Mouse (Mus musculus) embryonic facial prominence, embryonic 15.5 days (tissue): Measurements from ENCODE around the gene Npc1l1. TPM values are rescaled to one million over a fixed set of nuclear protein-coding genes. Genes with fewer than 3 reads are reported as not detected.

Experiments
- ATAC-seq: fragments of 200-750 bp; cut with Nextera tagmentation; 2 replicates; pipeline ENCODE4 v1.8.0; 2017; ENCODE audit warnings: low read depth, moderate TSS enrichment; ENCODE audit not compliant: insufficient number of reproducible peaks, low FRiP score, low TSS enrichment
- H3K27ac ChIP-seq: fragments of 300-500 bp; sonication (generic); replicated peaks from 2 replicates; pipeline ENCODE4 v1.5.1; 2015; ENCODE audit warnings: mild to moderate bottlenecking, inconsistent platforms
- H3K27me3 ChIP-seq: fragments of 300-500 bp; sonication (generic); 2 replicates; pipeline ENCODE4 v1.6.1; 2015; ENCODE audit warnings: inconsistent platforms
- H3K36me3 ChIP-seq: fragments of 300-500 bp; sonication (generic); 2 replicates; pipeline ENCODE4 v1.6.1; 2015; ENCODE audit warnings: mild to moderate bottlenecking, inconsistent platforms
- H3K4me1 ChIP-seq: fragments of 300-500 bp; sonication (generic); 2 replicates; pipeline ENCODE4 v1.6.1; 2015; ENCODE audit warnings: inconsistent platforms
- H3K4me2 ChIP-seq: fragments of 300-500 bp; sonication (generic); replicated peaks from 2 replicates; pipeline ENCODE4 v1.6.1; 2015; ENCODE audit warnings: mild to moderate bottlenecking, inconsistent platforms
- H3K4me3 ChIP-seq: fragments of 300-500 bp; sonication (generic); replicated peaks from 2 replicates; pipeline ENCODE4 v1.5.1; 2015; ENCODE audit warnings: mild to moderate bottlenecking, inconsistent platforms
- H3K9ac ChIP-seq: fragments of 300-500 bp; sonication (generic); 2 replicates; pipeline ENCODE4 v1.6.1; 2015; ENCODE audit warnings: inconsistent platforms
- H3K9me3 ChIP-seq: fragments of 300-500 bp; sonication (generic); replicated peaks from 2 replicates; pipeline ENCODE4 v1.6.1; 2016; ENCODE audit warnings: inconsistent platforms
- WGBS: fragments of 180-500 bp; shearing (Covaris S2); methylation state at CpG from one replicate; pipeline ENCODE4 v1.1.7; 2015; 5-methylcytosine and 5-hydroxymethylcytosine counted together
- polyA plus RNA-seq: library from polyadenylated mRNA; unstranded; fragments of >200 nt; fragmentation: Nextera tagmentation; extraction: Ambion mirVana; gene quantifications from 2 replicates; pipeline ENCODE4 v1.2.1, GENCODE M21; 2015

Npc1l1 gene
- polyA plus RNA-seq, result 0.04 and 0.14 TPM in 2 replicates

DNA sequence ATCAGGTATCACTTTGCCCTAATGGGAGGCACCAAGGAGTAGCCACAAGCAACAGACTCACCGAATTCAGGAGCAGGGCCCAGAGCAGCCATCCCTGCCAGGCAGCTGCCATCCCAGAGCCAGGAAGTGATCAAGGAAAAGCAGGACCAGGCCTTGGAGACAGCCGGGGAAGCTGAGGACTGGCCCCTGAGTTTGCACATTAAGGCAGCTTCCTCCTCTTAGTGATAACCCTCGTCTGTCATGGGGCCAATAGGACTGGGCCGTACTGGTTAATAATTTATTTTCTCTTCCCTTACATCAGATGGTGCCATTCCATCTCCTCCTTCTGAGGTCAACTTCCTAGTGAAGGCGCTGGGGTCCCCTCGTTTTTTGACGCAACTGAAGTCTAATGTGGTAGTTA lies at the start of gene Npc1l1:
Gene Npc1l1, minus strand, starts transcription at position 132 of the 400 bp plus-strand sequence.
- Histone ChIP-seq H3K36me3 (no peaks in the 10 kb centered on the region), H3K4me1 (no peaks in the 10 kb centered on the region), H3K9me3 (no peaks in the 10 kb centered on the region), H3K27me3 (no peaks in the 10 kb centered on the region), H3K4me2 (no peak within 1 kb of the TSS), H3K27ac (no peak within 1 kb of the TSS), H3K9ac (no peak within 1 kb of the TSS), H3K4me3 (no peak within 1 kb of the TSS)
- no peak for ATAC-seq
- WGBS, result 82% methylated on average over 7 of the region's 7 CpGs

- ATAC-seq, result no peak
- Histone ChIP-seq H3K9ac (no peak overlapping the region), H3K27me3 (no peaks in the 10 kb centered on the region), H3K27ac (no peak overlapping the region), H3K4me3 (no peak overlapping the region), H3K4me1 (peaks cover 24% of the 10 kb centered on the region), H3K4me2 (no peak overlapping the region), H3K36me3 (peaks cover 8% of the 10 kb centered on the region), H3K9me3 (no peaks in the 10 kb centered on the region)
- 79% methylated on average over 3 of the region's 3 CpGs for WGBS
These were observed 46.5 kb upstream of the Npc1l1 start for GRCm38 (mm10) chr11:6276466-6276865.

- Histone ChIP-seq H3K27me3 (no peaks in the 10 kb centered on the region), H3K9ac (peak overlapping the region; percentile 85; the same call in 1 of the 2 replicates), H3K4me1 (peaks cover 24% of the 10 kb centered on the region), H3K27ac (0 out of 2 replicates have a peak overlapping the region, but pooled peaks have one; percentile 31), H3K9me3 (no peaks in the 10 kb centered on the region), H3K36me3 (peaks cover 17% of the 10 kb centered on the region), H3K4me2 (peak overlapping the region; percentile 80), H3K4me3 (peak overlapping the region; percentile 91)
- WGBS, result 24% methylated on average over 7 of the region's 7 CpGs
- ATAC-seq, result no peak; the same call in 1 of the 2 replicates
These were observed 45.1 kb upstream of the Npc1l1 start for GRCm38 (mm10) chr11:6275094-6275484.

DNA sequence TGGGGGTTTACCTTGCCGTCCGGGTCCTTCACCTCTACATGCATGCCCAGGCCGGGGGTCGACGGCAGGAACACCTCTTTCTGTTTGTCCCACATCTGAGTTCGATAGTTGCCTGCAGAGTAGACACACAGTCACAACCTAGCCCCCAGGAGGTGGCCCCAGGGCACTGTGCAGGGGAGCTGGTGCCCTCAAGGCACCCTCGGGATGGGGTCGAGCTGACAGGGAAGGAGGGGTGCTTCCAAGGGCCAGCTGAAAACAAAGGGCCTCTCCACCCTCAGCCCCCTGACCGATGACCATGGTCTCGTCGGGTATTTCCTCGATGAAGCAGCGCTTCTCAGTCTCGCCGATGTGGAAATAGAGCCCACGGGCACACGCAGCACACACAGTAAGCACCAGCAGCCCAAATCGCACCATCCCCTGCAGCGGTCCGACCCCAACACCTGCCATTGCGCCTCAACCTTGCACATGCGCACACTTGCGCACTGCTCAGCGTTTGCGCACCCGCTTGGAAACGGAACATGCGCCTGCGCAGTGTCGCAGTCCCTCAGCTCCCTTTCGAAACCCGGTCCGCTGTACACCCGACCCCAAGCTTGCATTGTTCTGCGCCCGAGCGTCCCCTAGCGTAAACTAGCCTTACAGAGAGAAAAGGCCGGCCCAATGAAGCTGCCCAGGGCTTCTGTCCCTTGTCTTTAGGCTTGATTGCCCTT lies 44.6 kb upstream of the Npc1l1 start, which contains the start of gene Tmed4:
Gene Tmed4, minus strand, starts transcription at position 484 of the 707 bp plus-strand sequence.
- peak within 1 kb of the TSS; percentile 91 for H3K4me3 ChIP-seq
- H3K9ac ChIP-seq, result peak within 1 kb of the TSS; percentile 85
- H3K27ac ChIP-seq, result peak within 1 kb of the TSS; percentile 31; the same call in 1 of the 2 replicates
- WGBS, result under 1% methylated on average over 39 of the region's 39 CpGs
- no peaks in the 10 kb centered on the region for H3K27me3 ChIP-seq
- peaks cover 17% of the 10 kb centered on the region for H3K36me3 ChIP-seq
- no peaks in the 10 kb centered on the region for H3K9me3 ChIP-seq
- peak within 1 kb of the TSS; percentile 80 for H3K4me2 ChIP-seq
- peaks cover 24% of the 10 kb centered on the region for H3K4me1 ChIP-seq
- peak; percentile 97 for ATAC-seq

DNA sequence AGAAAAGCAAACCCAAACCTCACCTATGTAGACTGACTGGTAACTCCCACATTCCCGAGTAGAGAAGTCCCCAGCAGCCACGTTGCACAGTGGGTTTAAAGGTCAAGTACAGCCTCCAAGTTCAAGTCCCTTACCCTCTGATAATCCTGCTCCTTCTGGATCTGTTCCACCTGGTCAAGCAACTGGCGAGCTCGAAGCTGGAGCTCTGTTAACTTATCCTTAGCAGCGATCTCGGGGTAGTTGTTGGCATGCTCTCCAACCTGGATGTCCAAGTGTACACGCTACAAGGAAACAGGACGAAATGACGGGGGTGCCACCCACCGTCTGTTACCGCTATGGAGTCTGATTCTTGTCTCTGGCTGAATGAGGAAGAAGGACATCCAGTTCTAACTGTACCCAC lies 43.7 kb upstream of the Npc1l1 start:
- 54% methylated on average over 11 of the region's 11 CpGs for WGBS

DNA sequence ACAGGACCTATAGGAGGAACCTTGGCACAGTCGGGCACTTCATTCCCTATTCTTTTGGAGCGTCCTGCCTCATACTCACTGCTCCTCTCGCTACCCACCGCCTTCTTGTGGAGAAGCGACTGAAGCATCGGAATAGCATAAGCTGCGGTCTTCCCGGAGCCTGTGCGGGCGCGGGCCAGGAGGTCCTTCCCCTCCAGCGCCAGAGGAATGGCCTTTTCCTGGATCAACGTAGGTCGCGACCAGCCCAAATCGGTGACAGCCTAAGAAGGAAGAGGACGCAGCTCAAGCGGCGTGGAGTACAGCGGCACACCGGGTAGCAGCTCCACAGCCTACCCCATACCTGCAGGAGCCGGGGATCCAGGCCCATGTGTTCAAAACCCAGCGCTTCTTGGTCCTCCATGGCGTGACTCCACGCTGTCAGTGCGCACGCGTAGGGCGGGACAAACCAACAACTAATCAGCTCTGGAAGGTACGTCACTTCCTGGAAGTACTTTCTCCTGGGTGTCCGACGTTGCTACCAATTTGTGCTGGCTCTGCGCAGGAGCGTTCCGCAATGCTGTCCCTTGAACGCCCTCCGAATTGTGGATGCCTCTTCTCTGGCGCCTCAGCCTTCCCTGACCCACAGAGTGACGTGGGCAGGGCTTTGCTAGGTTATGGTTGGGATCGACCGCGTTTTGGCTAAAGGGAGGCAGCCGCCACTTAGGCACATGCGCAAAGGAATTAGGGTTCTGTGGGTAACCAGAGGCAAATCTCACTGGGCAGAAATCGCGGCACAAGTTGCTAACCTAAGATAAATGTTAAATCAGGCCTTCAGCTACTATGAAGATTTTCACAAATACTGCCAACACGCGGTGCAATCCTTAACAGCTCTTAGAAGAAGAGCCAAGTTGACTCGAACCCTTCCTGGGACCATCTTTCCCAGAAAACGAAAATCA lies 37.6 kb upstream of the Npc1l1 start, which contains the start of gene Ddx56:
Gene Ddx56, minus strand, starts transcription at position 453 of the 935 bp plus-strand sequence.
- Histone ChIP-seq H3K9me3 (no peaks in the 10 kb centered on the region), H3K9ac (peak within 1 kb of the TSS; percentile 95), H3K27ac (peak within 1 kb of the TSS; percentile 96), H3K4me3 (peak within 1 kb of the TSS; percentile 98), H3K36me3 (peaks cover 53% of the 10 kb centered on the region), H3K4me2 (peak within 1 kb of the TSS; percentile 75), H3K4me1 (peaks cover 12% of the 10 kb centered on the region), H3K27me3 (no peaks in the 10 kb centered on the region)
- 1% methylated on average over 50 of the region's 50 CpGs for WGBS
- peak; percentile 97 for ATAC-seq

More for the DNA sequence above, 43.7 kb upstream of the Npc1l1 start:
- Histone ChIP-seq H3K27me3 (no peaks in the 10 kb centered on the region), H3K4me2 (peak overlapping the region; percentile 80), H3K9me3 (no peaks in the 10 kb centered on the region), H3K27ac (no peak overlapping the region), H3K36me3 (peaks cover 17% of the 10 kb centered on the region), H3K4me3 (peak overlapping the region; percentile 91), H3K4me1 (peaks cover 24% of the 10 kb centered on the region), H3K9ac (peak overlapping the region; percentile 85; the same call in 1 of the 2 replicates)
- ATAC-seq, result no peak

- Histone ChIP-seq H3K9me3 (no peaks in the 10 kb centered on the region), H3K4me3 (peak overlapping the region; percentile 98), H3K36me3 (peaks cover 57% of the 10 kb centered on the region), H3K27me3 (no peaks in the 10 kb centered on the region), H3K9ac (peak overlapping the region; percentile 95), H3K4me1 (peaks cover 11% of the 10 kb centered on the region), H3K27ac (no peak overlapping the region), H3K4me2 (peak overlapping the region; percentile 75)
- ATAC-seq, result no peak
- WGBS, result 70% methylated on average over 9 of the region's 9 CpGs
These were observed 36.7 kb upstream of the Npc1l1 start for GRCm38 (mm10) chr11:6266621-6267020.

- Histone ChIP-seq H3K4me2 (no peak overlapping the region), H3K36me3 (peaks cover 90% of the 10 kb centered on the region), H3K9me3 (no peaks in the 10 kb centered on the region), H3K4me1 (peaks cover 7% of the 10 kb centered on the region), H3K9ac (no peak overlapping the region), H3K27me3 (no peaks in the 10 kb centered on the region), H3K27ac (no peak overlapping the region), H3K4me3 (no peak overlapping the region)
- 77% methylated on average over 10 of the region's 10 CpGs for WGBS
- ATAC-seq, result no peak
These were observed 31.6 kb upstream of the Npc1l1 start for GRCm38 (mm10) chr11:6261434-6262082.

GRCm38 (mm10) chr11:6259413-6259812 lies 29.5 kb upstream of the Npc1l1 start:
- no peak for ATAC-seq
- H3K4me2 ChIP-seq, result no peak overlapping the region
- H3K9ac ChIP-seq, result no peak overlapping the region
- H3K4me1 ChIP-seq, result no peaks in the 10 kb centered on the region
- no peak overlapping the region for H3K4me3 ChIP-seq
- 93% methylated on average over 7 of the region's 7 CpGs for WGBS
- H3K27me3 ChIP-seq, result no peaks in the 10 kb centered on the region
- peaks cover 70% of the 10 kb centered on the region for H3K36me3 ChIP-seq
- no peak overlapping the region for H3K27ac ChIP-seq
- H3K9me3 ChIP-seq, result no peaks in the 10 kb centered on the region

DNA sequence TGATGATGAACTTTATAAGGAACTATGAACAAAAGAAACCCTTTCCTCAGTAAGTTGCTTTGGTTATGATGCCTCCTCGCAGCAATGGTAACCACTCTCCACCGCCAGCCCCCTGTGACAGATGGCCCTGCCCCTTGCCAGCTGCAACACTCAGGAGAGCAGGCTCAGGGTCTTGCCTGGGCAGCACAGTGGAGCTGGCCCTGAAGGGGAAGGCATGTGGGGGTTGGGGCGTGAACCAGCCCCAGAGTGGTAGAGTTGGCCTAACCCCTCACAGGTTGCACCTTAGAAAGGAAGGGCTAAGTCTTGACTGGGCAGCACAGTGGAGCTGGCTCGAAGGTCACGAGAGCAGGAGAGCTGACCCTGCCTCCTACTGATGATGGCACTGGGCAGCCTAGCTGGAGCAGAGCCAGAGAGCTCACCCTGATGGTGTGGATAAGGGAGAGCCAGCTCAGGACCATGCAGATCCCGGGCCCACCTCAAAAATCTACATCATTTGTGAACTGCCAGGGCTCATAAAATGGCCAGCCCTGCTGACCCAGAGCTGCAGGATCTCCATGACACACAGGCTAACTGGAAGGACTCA lies 26.6 kb upstream of the Npc1l1 start:
- H3K4me2 ChIP-seq, result no peak overlapping the region
- 0 out of 2 replicates have a peak, but pooled peaks have one; percentile 17 for ATAC-seq
- H3K4me1 ChIP-seq, result no peaks in the 10 kb centered on the region
- H3K27me3 ChIP-seq, result no peaks in the 10 kb centered on the region
- no peak overlapping the region for H3K9ac ChIP-seq
- WGBS, result 68% methylated on average over 6 of the region's 6 CpGs
- H3K9me3 ChIP-seq, result no peaks in the 10 kb centered on the region
- H3K4me3 ChIP-seq, result no peak overlapping the region
- H3K27ac ChIP-seq, result no peak overlapping the region
- peaks cover 43% of the 10 kb centered on the region for H3K36me3 ChIP-seq
